Mouse (Mus musculus) kidney, embryonic 16.5 days (tissue): Measurements from ENCODE around the gene Tcn2. TPM values are rescaled to one million over a fixed set of nuclear protein-coding genes. Genes with fewer than 3 reads are reported as not detected.

Experiments used
- ATAC-seq: fragments of 200-750 bp; cut with Nextera tagmentation; 2 replicates; pipeline ENCODE4 v1.8.0; 2017; ENCODE audit warnings: moderate TSS enrichment; ENCODE audit not compliant: low FRiP score, low TSS enrichment
- H3K27ac ChIP-seq: fragments of 300-500 bp; sonication (generic); 2 replicates; pipeline ENCODE4 v1.5.1; 2014; ENCODE audit warnings: low read length
- H3K27me3 ChIP-seq: fragments of 300-500 bp; sonication (generic); 2 replicates; pipeline ENCODE4 v1.6.1; 2014; ENCODE audit warnings: low read length, control low read depth, mixed read lengths; ENCODE audit not compliant: insufficient read depth
- H3K36me3 ChIP-seq: fragments of 300-500 bp; sonication (generic); 2 replicates; pipeline ENCODE4 v1.6.1; 2014; ENCODE audit warnings: low read length, control low read depth, mixed read lengths; ENCODE audit not compliant: insufficient read depth
- H3K4me1 ChIP-seq: fragments of 300-500 bp; sonication (generic); 2 replicates; pipeline ENCODE4 v1.6.1; 2014; ENCODE audit warnings: low read length, control low read depth, mixed read lengths; ENCODE audit not compliant: insufficient read depth
- H3K4me2 ChIP-seq: fragments of 300-500 bp; sonication (generic); replicated peaks from 2 replicates; pipeline ENCODE4 v1.6.1; 2014; ENCODE audit warnings: low read depth, low read length
- H3K4me3 ChIP-seq: fragments of 300-500 bp; sonication (generic); 2 replicates; pipeline ENCODE4 v1.5.1; 2014; ENCODE audit warnings: mild to moderate bottlenecking, low read length
- H3K9ac ChIP-seq: fragments of 300-500 bp; sonication (generic); replicated peaks from 2 replicates; pipeline ENCODE4 v1.6.1; 2014; ENCODE audit warnings: low read length
- H3K9me3 ChIP-seq: fragments of 300-500 bp; sonication (generic); 2 replicates; pipeline ENCODE4 v1.6.1; 2016; ENCODE audit warnings: low read length, control low read depth
- WGBS: fragments of 180-500 bp; shearing (Covaris S2); extraction: QIAGEN DNeasy Blood & Tissue Kit; methylation state at CpG from one replicate; pipeline ENCODE4 v1.1.7; 2014; 5-methylcytosine and 5-hydroxymethylcytosine counted together
- polyA plus RNA-seq: library from polyadenylated mRNA; unstranded; fragments of >200 nt; fragmentation: Nextera tagmentation; extraction: Ambion mirVana; gene quantifications from 2 replicates; pipeline ENCODE4 v1.2.1, GENCODE M21; 2015

The Tcn2 gene
- polyA plus RNA-seq, result 152 and 173 TPM in 2 replicates

GRCm38 (mm10) chr11:3931511-3932211, at the start of gene Tcn2:
Gene Tcn2 (minus strand): TSS chr11:3932159.
- Histone ChIP-seq H3K9ac (peak within 1 kb of the TSS; percentile 58), H3K27ac (peak within 1 kb of the TSS; percentile 48; the same call in 1 of the 2 replicates), H3K4me1 (peaks cover 14% of the 10 kb centered on the region), H3K27me3 (no peaks in the 10 kb centered on the region), H3K9me3 (no peaks in the 10 kb centered on the region), H3K4me3 (peak within 1 kb of the TSS; percentile 55), H3K36me3 (no peaks in the 10 kb centered on the region), H3K4me2 (peak within 1 kb of the TSS; percentile 68)
- under 1% methylated on average over 22 of the region's 26 CpGs for WGBS
- ATAC-seq, result peak; percentile 74

DNA sequence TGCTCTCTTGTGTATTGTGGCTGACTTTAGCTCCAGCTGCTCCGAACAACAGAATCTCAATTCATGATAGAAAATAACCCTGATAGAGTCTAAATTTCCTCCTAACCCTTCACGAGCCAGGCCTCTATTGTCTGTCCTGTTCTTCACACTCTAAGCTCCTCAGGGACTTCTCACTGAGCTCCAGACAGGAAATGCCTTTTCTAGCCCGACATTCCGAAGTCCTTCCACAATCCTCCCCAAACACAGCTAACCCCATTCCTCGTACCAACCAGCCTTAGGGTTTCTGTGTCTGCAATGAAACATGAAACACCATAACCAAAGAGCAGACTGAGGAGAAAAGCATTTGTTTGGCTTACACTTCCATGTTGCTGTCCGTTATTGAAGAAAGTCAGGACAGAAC, 49.6 kb upstream of the Tcn2 start:
- Histone ChIP-seq H3K4me2 (no peak overlapping the region), H3K36me3 (peaks cover 37% of the 10 kb centered on the region), H3K9ac (no peak overlapping the region), H3K4me3 (no peak overlapping the region), H3K27ac (peak overlapping the region; percentile 48), H3K27me3 (peaks cover 9% of the 10 kb centered on the region; the same call in 1 of the 2 replicates), H3K4me1 (peaks cover 19% of the 10 kb centered on the region; the same call in 1 of the 2 replicates), H3K9me3 (no peaks in the 10 kb centered on the region)
- WGBS, result 50% methylated on average over 6 of the region's 6 CpGs
- ATAC-seq, result no peak

DNA sequence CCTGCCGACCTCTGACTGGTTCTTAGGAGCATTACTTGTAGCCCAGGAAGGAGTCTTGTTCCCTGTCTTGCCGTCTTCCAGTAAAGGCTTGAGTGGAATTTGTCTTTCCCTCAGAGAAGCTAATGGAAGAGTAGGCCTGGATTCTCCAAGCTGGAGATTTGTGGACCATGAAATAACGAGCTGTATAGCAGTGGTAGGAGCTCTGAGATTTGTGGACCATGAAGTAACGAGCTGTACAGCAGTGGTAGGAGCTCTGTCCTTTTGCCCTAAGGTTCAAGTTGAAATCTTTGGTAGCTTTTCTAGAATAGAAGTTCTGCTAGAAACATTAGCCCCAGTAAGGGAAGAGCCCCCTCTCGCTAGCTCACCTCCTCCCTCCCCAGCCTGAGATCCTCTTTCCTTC, 46.5 kb upstream of the Tcn2 start:
- no peak overlapping the region for H3K9ac ChIP-seq
- no peak overlapping the region for H3K4me3 ChIP-seq
- ATAC-seq, result no peak
- H3K36me3 ChIP-seq, result peaks cover 62% of the 10 kb centered on the region
- H3K4me1 ChIP-seq, result peaks cover 7% of the 10 kb centered on the region; the same call in 1 of the 2 replicates
- H3K4me2 ChIP-seq, result no peak overlapping the region
- WGBS, result 56% methylated on average over 5 of the region's 5 CpGs
- no peak overlapping the region for H3K27ac ChIP-seq
- peaks cover 5% of the 10 kb centered on the region; the same call in 1 of the 2 replicates for H3K27me3 ChIP-seq
- H3K9me3 ChIP-seq, result no peaks in the 10 kb centered on the region

DNA sequence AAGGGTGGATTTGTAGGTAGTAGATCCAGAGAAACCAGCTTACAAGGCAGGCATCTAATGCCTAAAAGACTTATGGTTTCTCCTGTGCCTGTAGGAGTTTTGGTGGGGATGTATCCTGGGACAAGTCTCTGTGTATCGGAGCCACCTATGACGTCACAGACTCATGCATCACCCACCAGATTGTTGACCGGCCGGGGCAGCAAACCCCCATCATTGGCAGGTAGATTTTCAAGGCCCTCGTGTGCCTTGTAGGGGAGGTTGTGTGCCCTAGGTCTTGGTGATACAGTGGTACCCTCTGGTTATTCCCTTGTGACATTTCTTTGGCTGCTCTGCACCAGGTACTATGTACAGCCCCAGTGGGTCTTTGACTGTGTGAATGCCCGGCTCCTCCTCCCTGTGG, 44.7 kb upstream of the Tcn2 start, which contains the start of gene 4930556J24Rik:
Gene 4930556J24Rik (minus strand): TSS at position 101 of the 400 bp plus-strand sequence.
- Histone ChIP-seq H3K27me3 (no peaks in the 10 kb centered on the region), H3K9ac (no peak within 1 kb of the TSS), H3K9me3 (no peaks in the 10 kb centered on the region), H3K27ac (no peak within 1 kb of the TSS), H3K36me3 (peaks cover 76% of the 10 kb centered on the region), H3K4me1 (peaks cover 3% of the 10 kb centered on the region; the same call in 1 of the 2 replicates), H3K4me2 (no peak within 1 kb of the TSS), H3K4me3 (no peak within 1 kb of the TSS)
- ATAC-seq, result no peak
- WGBS, result 89% methylated on average over 6 of the region's 6 CpGs

DNA sequence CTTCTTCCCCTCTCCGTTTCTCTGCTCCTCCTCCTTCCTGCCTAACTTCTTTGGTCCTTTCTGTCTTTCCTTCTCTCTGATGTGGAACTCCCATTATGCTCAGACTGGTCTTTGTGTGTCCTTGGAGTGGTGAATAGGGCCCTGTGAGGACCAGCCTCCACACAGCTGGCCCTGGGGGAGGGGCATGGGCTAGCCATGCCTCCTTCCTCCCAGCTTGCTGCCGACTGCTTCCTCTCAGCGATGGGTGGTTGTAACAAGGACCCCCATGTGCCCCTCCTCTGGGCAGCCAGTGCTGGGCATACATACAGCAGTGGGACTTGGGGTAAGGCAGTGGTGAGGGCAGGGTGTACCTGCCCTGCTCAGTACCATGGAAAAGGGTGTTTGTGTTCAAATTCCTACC, 42.4 kb upstream of the Tcn2 start:
- Histone ChIP-seq H3K4me1 (no peaks in the 10 kb centered on the region), H3K36me3 (peaks cover 85% of the 10 kb centered on the region)
- no peak for ATAC-seq

DNA sequence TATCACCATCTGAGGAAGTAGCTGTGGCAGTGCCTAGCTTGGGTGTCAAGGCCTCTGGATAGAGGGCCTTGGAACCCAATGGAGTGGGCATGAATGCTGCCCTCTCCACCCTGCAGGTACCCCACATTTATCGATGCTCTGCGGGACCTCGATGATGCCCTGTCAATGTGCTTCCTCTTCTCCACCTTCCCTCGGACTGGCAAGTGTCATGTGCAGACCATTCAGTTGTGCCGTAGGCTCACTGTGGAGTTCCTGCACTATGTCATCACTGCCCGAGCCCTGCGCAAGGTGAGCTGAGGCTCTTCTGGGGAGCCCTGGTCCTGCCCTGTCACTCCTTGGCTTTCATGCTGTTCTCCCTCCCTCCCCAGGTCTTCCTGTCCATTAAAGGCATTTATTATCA, 41.1 kb upstream of the Tcn2 start:
- no peaks in the 10 kb centered on the region for H3K27me3 ChIP-seq
- no peaks in the 10 kb centered on the region for H3K9me3 ChIP-seq
- H3K27ac ChIP-seq, result no peak overlapping the region
- H3K36me3 ChIP-seq, result peaks cover 82% of the 10 kb centered on the region
- no peak overlapping the region for H3K4me2 ChIP-seq
- WGBS, result 86% methylated on average over 7 of the region's 7 CpGs
- no peak overlapping the region for H3K9ac ChIP-seq
- ATAC-seq, result no peak
- no peaks in the 10 kb centered on the region for H3K4me1 ChIP-seq
- H3K4me3 ChIP-seq, result no peak overlapping the region

More for the DNA sequence above, 42.4 kb upstream of the Tcn2 start:
- Histone ChIP-seq H3K4me3 (no peak overlapping the region), H3K27me3 (no peaks in the 10 kb centered on the region), H3K27ac (no peak overlapping the region), H3K9ac (no peak overlapping the region), H3K9me3 (no peaks in the 10 kb centered on the region), H3K4me2 (no peak overlapping the region)
- WGBS, result 86% methylated on average over 3 of the region's 3 CpGs

- Histone ChIP-seq H3K27me3 (no peaks in the 10 kb centered on the region), H3K4me2 (no peak overlapping the region), H3K27ac (no peak overlapping the region), H3K9ac (no peak overlapping the region), H3K4me3 (no peak overlapping the region), H3K4me1 (peaks cover 1% of the 10 kb centered on the region; the same call in 1 of the 2 replicates), H3K9me3 (no peaks in the 10 kb centered on the region), H3K36me3 (peaks cover 64% of the 10 kb centered on the region)
- WGBS, result 98% methylated on average over 7 of the region's 7 CpGs
- no peak for ATAC-seq
Measured at GRCm38 (mm10) chr11:3970361-3970760, 38.4 kb upstream of the Tcn2 start.

DNA sequence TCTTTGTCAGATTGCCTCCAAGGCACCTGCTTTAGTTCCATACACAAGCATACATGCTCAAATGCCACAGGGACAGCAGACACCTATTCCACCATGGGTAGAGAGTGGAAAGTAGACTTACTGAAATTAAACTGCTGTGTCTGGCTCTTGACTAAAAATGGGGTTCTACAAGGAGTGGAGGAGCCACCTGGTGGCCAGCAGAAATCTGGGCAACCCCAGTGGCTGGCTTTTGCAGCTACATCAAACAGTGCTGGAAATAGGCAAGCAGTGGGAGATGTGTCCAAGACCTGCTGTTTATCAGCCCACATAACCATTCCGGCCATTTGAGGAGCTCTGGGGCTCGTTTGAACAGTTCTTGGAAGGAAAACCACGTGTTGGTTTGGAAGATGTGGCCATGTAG, 37.9 kb upstream of the Tcn2 start:
- no peaks in the 10 kb centered on the region for H3K9me3 ChIP-seq
- no peak overlapping the region for H3K4me2 ChIP-seq
- H3K36me3 ChIP-seq, result peaks cover 62% of the 10 kb centered on the region
- no peak overlapping the region for H3K4me3 ChIP-seq
- no peak overlapping the region for H3K9ac ChIP-seq
- H3K4me1 ChIP-seq, result peaks cover 7% of the 10 kb centered on the region
- 77% methylated on average over 3 of the region's 3 CpGs for WGBS
- no peak overlapping the region for H3K27ac ChIP-seq
- no peaks in the 10 kb centered on the region for H3K27me3 ChIP-seq
- no peak for ATAC-seq

- ATAC-seq, result 0 out of 2 replicates have a peak, but pooled peaks have one; percentile 13
- H3K4me1 ChIP-seq, result peaks cover 14% of the 10 kb centered on the region
- peaks cover 16% of the 10 kb centered on the region for H3K36me3 ChIP-seq
- peak overlapping the region; percentile 84 for H3K9ac ChIP-seq
- peaks cover 2% of the 10 kb centered on the region; the same call in 1 of the 2 replicates for H3K9me3 ChIP-seq
- no peaks in the 10 kb centered on the region for H3K27me3 ChIP-seq
- WGBS, result 12% methylated on average over 11 of the region's 11 CpGs
- peak overlapping the region; percentile 80 for H3K4me2 ChIP-seq
- peak overlapping the region; percentile 91 for H3K4me3 ChIP-seq
- peak overlapping the region; percentile 56; the same call in 1 of the 2 replicates for H3K27ac ChIP-seq
Measured at GRCm38 (mm10) chr11:3964416-3965172, 32.6 kb upstream of the Tcn2 start.
